Mouse (Mus musculus): ENCODE results near the gene Aifm2. TPM values are rescaled to one million over a fixed set of nuclear protein-coding genes. Genes with fewer than 3 reads are reported as not detected.

The Aifm2 gene
- total and polyA plus RNA-seq, 2 experiments from 2014 or later: 11.7 to 13.0 TPM

GRCm38 (mm10) chr10:61715996-61716864 lies 1.2 kb downstream of the Aifm2 start:
- Histone ChIP-seq H3K4me3 (ENCODE audit: low read depth, low read length) (no peak overlapping the region; the same call in 1 of the 2 replicates), H3K4me1 (ENCODE audit: insufficient read depth) (no peaks in the 10 kb centered on the region), H3K27me3 (ENCODE audit: insufficient read depth, low read length) (no peaks in the 10 kb centered on the region), H3K27ac (ENCODE audit: low read depth, low read length) (no peak overlapping the region), H3K4me2 (ENCODE audit: low read depth) (peak overlapping the region; percentile 83), H3K9ac (no peak overlapping the region), H3K9me3 (ENCODE audit: low read length) (no peaks in the 10 kb centered on the region), H3K36me3 (ENCODE audit: insufficient read depth) (no peaks in the 10 kb centered on the region)
- no peak for TF ChIP-seq CTCF (IDR thresholded peaks at IDR 0.05; ENCODE audit: low read depth)
- DNase-seq (no peak), ATAC-seq (no peak)
- WGBS: 82% methylated on average over 7 of the region's 7 CpGs

GRCm38 (mm10) chr10:61717406-61718296 lies 2.6 kb downstream of the Aifm2 start:
- Histone ChIP-seq H3K27me3 (ENCODE audit: insufficient read depth, low read length) (no peaks in the 10 kb centered on the region), H3K27ac (ENCODE audit: low read depth, low read length) (no peak overlapping the region), H3K36me3 (ENCODE audit: insufficient read depth) (no peaks in the 10 kb centered on the region), H3K4me1 (ENCODE audit: insufficient read depth) (no peaks in the 10 kb centered on the region), H3K9me3 (ENCODE audit: low read length) (no peaks in the 10 kb centered on the region), H3K9ac (no peak overlapping the region), H3K4me2 (ENCODE audit: low read depth) (no peak overlapping the region), H3K4me3 (ENCODE audit: low read depth, low read length) (no peak overlapping the region)
- no peak for TF ChIP-seq CTCF (IDR thresholded peaks at IDR 0.05; ENCODE audit: low read depth)
- WGBS: 89% methylated on average over 12 of the region's 12 CpGs
- DNase-seq: no peak
- ATAC-seq: no peak

- TF ChIP-seq CTCF (IDR thresholded peaks at IDR 0.05; ENCODE audit: low read depth): no peak
- Histone ChIP-seq H3K9me3 (ENCODE audit: low read length) (no peaks in the 10 kb centered on the region), H3K9ac (no peak overlapping the region), H3K27me3 (ENCODE audit: insufficient read depth, low read length) (no peaks in the 10 kb centered on the region), H3K4me1 (ENCODE audit: insufficient read depth) (no peaks in the 10 kb centered on the region), H3K4me3 (ENCODE audit: low read depth, low read length) (no peak overlapping the region), H3K27ac (ENCODE audit: low read depth, low read length) (no peak overlapping the region), H3K36me3 (ENCODE audit: insufficient read depth) (no peaks in the 10 kb centered on the region), H3K4me2 (ENCODE audit: low read depth) (no peak overlapping the region)
- 88% methylated on average over 7 of the region's 7 CpGs for WGBS
- no peak for DNase-seq
- no peak for ATAC-seq
These were observed 5.3 kb downstream of the Aifm2 start for GRCm38 (mm10) chr10:61720331-61720730.

- DNase-seq (no peak), ATAC-seq (no peak)
- TF ChIP-seq CTCF (IDR thresholded peaks at IDR 0.05; ENCODE audit: low read depth): no peak
- no peak overlapping the region for H3K27ac ChIP-seq (ENCODE audit: low read depth, low read length)
- no peak overlapping the region for H3K4me3 ChIP-seq (ENCODE audit: low read depth, low read length)
- H3K27me3 ChIP-seq (ENCODE audit: insufficient read depth, low read length): no peaks in the 10 kb centered on the region
- H3K9me3 ChIP-seq (ENCODE audit: low read length): no peaks in the 10 kb centered on the region
- no peaks in the 10 kb centered on the region for H3K4me1 ChIP-seq (ENCODE audit: insufficient read depth)
- no peak overlapping the region for H3K4me2 ChIP-seq (ENCODE audit: low read depth)
- no peak overlapping the region for H3K9ac ChIP-seq
- H3K36me3 ChIP-seq (ENCODE audit: insufficient read depth): no peaks in the 10 kb centered on the region
- WGBS: 92% methylated on average over 3 of the region's 3 CpGs
These were observed 7.2 kb downstream of the Aifm2 start for GRCm38 (mm10) chr10:61722215-61722614.

GRCm38 (mm10) chr10:61723271-61723670 lies 8.2 kb downstream of the Aifm2 start:
- WGBS: 69% methylated on average over 6 of the region's 6 CpGs
- H3K9me3 ChIP-seq (ENCODE audit: low read length): no peaks in the 10 kb centered on the region
- H3K36me3 ChIP-seq (ENCODE audit: insufficient read depth): no peaks in the 10 kb centered on the region
- DNase-seq (no peak), ATAC-seq (no peak)
- H3K27ac ChIP-seq (ENCODE audit: low read depth, low read length): no peak overlapping the region
- H3K4me3 ChIP-seq (ENCODE audit: low read depth, low read length): no peak overlapping the region
- no peaks in the 10 kb centered on the region for H3K27me3 ChIP-seq (ENCODE audit: insufficient read depth, low read length)
- no peak for TF ChIP-seq CTCF (IDR thresholded peaks at IDR 0.05; ENCODE audit: low read depth)
- H3K4me2 ChIP-seq (ENCODE audit: low read depth): no peak overlapping the region
- no peak overlapping the region for H3K9ac ChIP-seq
- no peaks in the 10 kb centered on the region for H3K4me1 ChIP-seq (ENCODE audit: insufficient read depth)

- DNase-seq (no peak), ATAC-seq (peak; percentile 48; the same call in 1 of the 2 replicates)
- 82% methylated on average over 11 of the region's 11 CpGs for WGBS
- Histone ChIP-seq H3K4me1 (ENCODE audit: insufficient read depth) (no peaks in the 10 kb centered on the region), H3K27ac (ENCODE audit: low read depth, low read length) (no peak overlapping the region), H3K9me3 (ENCODE audit: low read length) (no peaks in the 10 kb centered on the region), H3K9ac (no peak overlapping the region), H3K36me3 (ENCODE audit: insufficient read depth) (no peaks in the 10 kb centered on the region), H3K4me2 (ENCODE audit: low read depth) (no peak overlapping the region), H3K4me3 (ENCODE audit: low read depth, low read length) (no peak overlapping the region), H3K27me3 (ENCODE audit: insufficient read depth, low read length) (no peaks in the 10 kb centered on the region)
- no peak for TF ChIP-seq CTCF (IDR thresholded peaks at IDR 0.05; ENCODE audit: low read depth)
These were observed 14.1 kb downstream of the Aifm2 start for GRCm38 (mm10) chr10:61729181-61729580.

GRCm38 (mm10) chr10:61730171-61730570 lies 15.1 kb downstream of the Aifm2 start:
- Histone ChIP-seq H3K9ac (no peak overlapping the region), H3K4me3 (ENCODE audit: low read depth, low read length) (no peak overlapping the region), H3K36me3 (ENCODE audit: insufficient read depth) (no peaks in the 10 kb centered on the region), H3K4me2 (ENCODE audit: low read depth) (no peak overlapping the region), H3K9me3 (ENCODE audit: low read length) (no peaks in the 10 kb centered on the region), H3K4me1 (ENCODE audit: insufficient read depth) (no peaks in the 10 kb centered on the region), H3K27me3 (ENCODE audit: insufficient read depth, low read length) (no peaks in the 10 kb centered on the region), H3K27ac (ENCODE audit: low read depth, low read length) (no peak overlapping the region)
- TF ChIP-seq CTCF (IDR thresholded peaks at IDR 0.05; ENCODE audit: low read depth): no peak
- ATAC-seq (no peak), DNase-seq (no peak)
- WGBS: 97% methylated on average over 6 of the region's 6 CpGs

All from forebrain, postnatal 0 days (tissue).